Mouse (Mus musculus) embryonic facial prominence, embryonic 11.5 days (tissue): ENCODE results near the gene Tmem234. TPM values are rescaled to one million over a fixed set of nuclear protein-coding genes. Genes with fewer than 3 reads are reported as not detected.

Experiments
- ATAC-seq: fragments of 200-750 bp; cut with Nextera tagmentation; replicated peaks from 2 replicates; pipeline ENCODE4 v1.8.0; 2017; ENCODE audit warnings: low read depth; ENCODE audit not compliant: insufficient number of reproducible peaks, low FRiP score, low TSS enrichment
- DNase-seq: peaks from one replicate; pipeline ENCODE4 v3.0.0-alpha.2; 2015; ENCODE audit warnings: low spot score
- H3K27ac ChIP-seq: fragments of 300-500 bp; sonication (generic); replicated peaks from 2 replicates; pipeline ENCODE4 v1.5.1; 2014; ENCODE audit warnings: mild to moderate bottlenecking, low read depth, low read length, control low read depth
- H3K27me3 ChIP-seq: fragments of 300-500 bp; sonication (generic); 2 replicates; pipeline ENCODE4 v1.6.1; 2014; ENCODE audit warnings: mild to moderate bottlenecking, low read length, moderate library complexity, mixed read lengths; ENCODE audit not compliant: control insufficient read depth, insufficient read depth
- H3K36me3 ChIP-seq: fragments of 300-500 bp; sonication (generic); replicated peaks from 2 replicates; pipeline ENCODE4 v1.6.1; 2014; ENCODE audit warnings: low read depth, mild to moderate bottlenecking, low read length, moderate library complexity, mixed read lengths; ENCODE audit not compliant: control insufficient read depth, insufficient read depth
- H3K4me1 ChIP-seq: fragments of 300-500 bp; sonication (generic); 2 replicates; pipeline ENCODE4 v1.6.1; 2014; ENCODE audit warnings: low read length, mixed read lengths; ENCODE audit not compliant: control insufficient read depth, insufficient read depth
- H3K4me2 ChIP-seq: fragments of 300-500 bp; sonication (generic); 2 replicates; pipeline ENCODE4 v1.6.1; 2014; ENCODE audit warnings: low read depth, mild to moderate bottlenecking, control low read depth, low read length, moderate library complexity
- H3K4me3 ChIP-seq: fragments of 300-500 bp; sonication (generic); 2 replicates; pipeline ENCODE4 v1.5.1; 2014; ENCODE audit warnings: low read depth, low read length, control low read depth
- H3K9ac ChIP-seq: fragments of 300-500 bp; sonication (generic); replicated peaks from 2 replicates; pipeline ENCODE4 v1.6.1; 2014; ENCODE audit warnings: mild to moderate bottlenecking, control low read depth, low read length
- H3K9me3 ChIP-seq: fragments of 300-500 bp; sonication (generic); replicated peaks from 2 replicates; pipeline ENCODE4 v1.6.1; 2016; ENCODE audit warnings: mild to moderate bottlenecking, low read length, inconsistent platforms, mixed read lengths; ENCODE audit not compliant: control insufficient read depth
- WGBS: fragments of 180-500 bp; shearing (Covaris S2); extraction: QIAGEN DNeasy Blood & Tissue Kit; methylation state at CpG from one replicate; pipeline ENCODE4 v1.1.7; 2014; 5-methylcytosine and 5-hydroxymethylcytosine counted together
- microRNA-seq: library from miRNA; unstranded; fragments of <30 nt; microRNA quantifications from one replicate; pipeline ENCODE4, GENCODE M21; 2016; ENCODE audit warnings: borderline number of aligned reads
- polyA plus RNA-seq: library from polyadenylated mRNA; unstranded; fragments of >200 nt; fragmentation: Nextera tagmentation; extraction: Ambion mirVana; gene quantifications from 2 replicates; pipeline ENCODE4 v1.2.1, GENCODE M21; 2014

Gene Tmem234
- polyA plus RNA-seq, 1 experiment from 2014 or later, result 163 TPM

DNA sequence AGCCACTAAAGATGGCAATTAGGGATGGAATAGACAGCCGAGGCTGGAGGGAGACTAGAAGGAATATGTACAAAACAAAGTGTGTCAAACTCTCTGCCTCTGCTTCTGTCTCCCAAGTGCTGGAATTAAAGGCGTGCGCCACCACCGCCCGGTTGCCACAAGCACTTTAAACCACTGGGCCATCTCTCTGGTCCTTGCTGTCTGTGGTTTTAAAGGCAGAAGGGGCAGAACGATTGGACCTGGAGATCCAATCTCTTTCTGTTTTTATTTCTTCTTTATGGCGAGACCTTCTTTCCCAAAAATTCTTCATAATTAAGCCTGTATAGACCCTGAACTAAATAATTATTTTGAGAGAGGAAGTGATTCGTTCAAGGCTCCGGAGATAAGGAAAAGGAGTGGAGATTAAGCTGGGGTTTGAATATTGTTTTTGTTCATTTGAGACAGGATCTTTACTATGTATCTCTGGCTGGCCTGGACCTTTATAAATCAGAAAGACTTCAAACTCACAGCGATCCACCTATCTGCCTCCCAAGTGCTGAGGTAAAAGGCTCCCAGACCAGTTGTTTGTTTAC, 72.5 kb downstream of the Tmem234 start:
- WGBS, result 8% methylated on average over 10 of the region's 10 CpGs
- H3K4me2 ChIP-seq, result peak overlapping the region; percentile 83
- no peaks in the 10 kb centered on the region for H3K4me1 ChIP-seq
- 0 out of 2 replicates have a peak overlapping the region, but pooled peaks have one; percentile 8 for H3K9ac ChIP-seq
- no peak overlapping the region for H3K27ac ChIP-seq
- ATAC-seq (no peak), DNase-seq (no peak)
- H3K27me3 ChIP-seq, result no peaks in the 10 kb centered on the region
- H3K9me3 ChIP-seq, result no peaks in the 10 kb centered on the region
- H3K4me3 ChIP-seq, result peak overlapping the region; percentile 92
- H3K36me3 ChIP-seq, result no peaks in the 10 kb centered on the region; the same call in 1 of the 2 replicates

Small RNA genes within 50 kb of the gene (microRNA-seq; reads per million reads assigned to microRNA genes)
- gene Mir8119, result not detected

Other genes with a start within 250 kb of the Tmem234 start
- 6.5 and 7.2 TPM in 2 replicates for gene Zbtb8a, start 222.6 kb upstream of the Tmem234 start, polyA plus RNA-seq
- gene Zbtb8b, start 159.8 kb upstream of the Tmem234 start, polyA plus RNA-seq, result 2.4 and 2.8 TPM in 2 replicates
- gene Bsdc1, start 139.1 kb upstream of the Tmem234 start, polyA plus RNA-seq, result 21.2 and 22.0 TPM in 2 replicates
- gene Tssk3, start 109.6 kb upstream of the Tmem234 start, polyA plus RNA-seq, result not detected in 2 replicates
- gene Fam229a, start 109.5 kb upstream of the Tmem234 start, polyA plus RNA-seq, result not detected in 2 replicates
- gene Marcksl1, start 87.1 kb upstream of the Tmem234 start, polyA plus RNA-seq, result 1,559 and 1,563 TPM in 2 replicates
- 271 and 273 TPM in 2 replicates for gene Hdac1, start 58.0 kb upstream of the Tmem234 start, polyA plus RNA-seq
- 11.3 and 14.2 TPM in 2 replicates for gene Lck, start 27.0 kb upstream of the Tmem234 start, polyA plus RNA-seq
- gene Fam167b, start 22.1 kb upstream of the Tmem234 start, polyA plus RNA-seq, result 2.9 and 3.2 TPM in 2 replicates
- gene Eif3i, start within 50 bp of the Tmem234 start, polyA plus RNA-seq, result 284 and 293 TPM in 2 replicates
- 1.2 and 1.9 TPM in 2 replicates for gene Dcdc2b, start 13.6 kb downstream of the Tmem234 start, polyA plus RNA-seq
- gene Iqcc, start 18.4 kb downstream of the Tmem234 start, polyA plus RNA-seq, result 22.8 and 23.5 TPM in 2 replicates
- gene Ccdc28b, start 23.3 kb downstream of the Tmem234 start, polyA plus RNA-seq, result 55.8 and 58.8 TPM in 2 replicates
- 100 and 101 TPM in 2 replicates for gene Txlna, start 40.4 kb downstream of the Tmem234 start, polyA plus RNA-seq
- 12.5 and 13.3 TPM in 2 replicates for gene Kpna6, start 72.1 kb downstream of the Tmem234 start, polyA plus RNA-seq
- gene Tmem39b, start 96.2 kb downstream of the Tmem234 start, polyA plus RNA-seq, result 29.1 and 38.6 TPM in 2 replicates
- 175 and 193 TPM in 2 replicates for gene Khdrbs1, start 141.6 kb downstream of the Tmem234 start, polyA plus RNA-seq
- gene Ptp4a2, start 210.6 kb downstream of the Tmem234 start, polyA plus RNA-seq, result 325 and 376 TPM in 2 replicates